Mouse (Mus musculus): ENCODE measurements around the gene Etl4. TPM values are rescaled to one million over a fixed set of nuclear protein-coding genes. Genes with fewer than 3 reads are reported as not detected.
A peak's percentile ranks its signal among the peaks of the same experiment; 100 is the strongest.

Etl4 gene
- polyA plus RNA-seq (2012; rRNA removed) (2.0 and 2.3 TPM in 2 replicates), polyA plus RNA-seq (2014; fragmentation: Nextera tagmentation; extraction: Ambion mirVana) (2.2 and 3.1 TPM in 2 replicates)

GRCm38 (mm10) chr2:19909171-19909899, at the start of gene Etl4:
Etl4 (plus strand) TSS chr2:19909780.
- DNase-seq (ENCODE audit: low read depth in 3 of 3, low spot score in 3 of 3) (no peak), ATAC-seq (ENCODE audit: insufficient read depth) (no peak)
- TF ChIP-seq CTCF (IDR thresholded peaks at IDR 0.05; ENCODE audit: low read depth) (peak; percentile 36; the same call in 1 of the 2 replicates), EP300 (IDR thresholded peaks at IDR 0.05; ENCODE audit: low read depth) (no peak)
- no peak within 1 kb of the TSS for H3K4me3 ChIP-seq (ENCODE audit: insufficient read depth in 1 of 2, low read depth in 2 of 2, low read length in 2 of 2)
- H3K4me1 ChIP-seq (replicated peaks; ENCODE audit: control insufficient read depth in 2 of 2, insufficient read depth in 2 of 2, low read length in 1 of 2), result no peaks in the 10 kb centered on the region
- H3K27ac ChIP-seq, result no peak within 1 kb of the TSS
- no peaks in the 10 kb centered on the region for H3K9me3 ChIP-seq (ENCODE audit: control insufficient read depth, low read length)
- H3K27me3 ChIP-seq (ENCODE audit: control insufficient read depth, insufficient read depth, low read length), result peaks cover 19% of the 10 kb centered on the region
- WGBS (ENCODE audit: insufficient replicate concordance), result 1% methylated on average over 37 of the region's 37 CpGs
- H3K9ac ChIP-seq (replicated peaks), result no peak within 1 kb of the TSS
- H3K36me3 ChIP-seq (replicated peaks; ENCODE audit: control insufficient read depth, insufficient read depth, low read depth), result no peaks in the 10 kb centered on the region
- H3K4me2 ChIP-seq (ENCODE audit: low read depth), result peak within 1 kb of the TSS; percentile 15; the same call in 1 of the 2 replicates

- Histone ChIP-seq H3K36me3 (replicated peaks; ENCODE audit: control insufficient read depth, insufficient read depth, low read depth) (no peaks in the 10 kb centered on the region), H3K4me3 (ENCODE audit: insufficient read depth in 1 of 2, low read depth in 2 of 2, low read length in 2 of 2) (no peak overlapping the region), H3K27me3 (ENCODE audit: control insufficient read depth, insufficient read depth, low read length) (no peaks in the 10 kb centered on the region), H3K9me3 (ENCODE audit: control insufficient read depth, low read length) (no peaks in the 10 kb centered on the region), H3K27ac (no peak overlapping the region), H3K4me1 (replicated peaks; ENCODE audit: control insufficient read depth in 2 of 2, insufficient read depth in 2 of 2, low read length in 1 of 2) (no peaks in the 10 kb centered on the region), H3K9ac (replicated peaks) (no peak overlapping the region), H3K4me2 (ENCODE audit: low read depth) (no peak overlapping the region)
- no peak for DNase-seq (ENCODE audit: low read depth in 3 of 3, low spot score in 3 of 3)
- TF ChIP-seq EP300 (IDR thresholded peaks at IDR 0.05; ENCODE audit: low read depth) (no peak), CTCF (IDR thresholded peaks at IDR 0.05; ENCODE audit: low read depth) (no peak)
- ATAC-seq (ENCODE audit: insufficient read depth), result no peak
These were observed 40.4 kb upstream of the Etl4 start for GRCm38 (mm10) chr2:19869167-19869566.

- Histone ChIP-seq H3K27me3 (ENCODE audit: control insufficient read depth, insufficient read depth, low read length) (no peaks in the 10 kb centered on the region), H3K36me3 (replicated peaks; ENCODE audit: control insufficient read depth, insufficient read depth, low read depth) (no peaks in the 10 kb centered on the region), H3K4me1 (replicated peaks; ENCODE audit: control insufficient read depth in 2 of 2, insufficient read depth in 2 of 2, low read length in 1 of 2) (no peaks in the 10 kb centered on the region), H3K9ac (replicated peaks) (no peak overlapping the region), H3K4me3 (ENCODE audit: insufficient read depth in 1 of 2, low read depth in 2 of 2, low read length in 2 of 2) (no peak overlapping the region), H3K9me3 (ENCODE audit: control insufficient read depth, low read length) (no peaks in the 10 kb centered on the region), H3K27ac (no peak overlapping the region), H3K4me2 (ENCODE audit: low read depth) (no peak overlapping the region)
- ATAC-seq (ENCODE audit: insufficient read depth) (no peak), DNase-seq (ENCODE audit: low read depth in 3 of 3, low spot score in 3 of 3) (no peak)
- TF ChIP-seq EP300 (IDR thresholded peaks at IDR 0.05; ENCODE audit: low read depth) (no peak), CTCF (IDR thresholded peaks at IDR 0.05; ENCODE audit: low read depth) (no peak)
- WGBS (ENCODE audit: insufficient replicate concordance), result 70% methylated on average over 1 of the region's 1 CpGs
These were observed 37.7 kb upstream of the Etl4 start for GRCm38 (mm10) chr2:19871881-19872280.

DNA sequence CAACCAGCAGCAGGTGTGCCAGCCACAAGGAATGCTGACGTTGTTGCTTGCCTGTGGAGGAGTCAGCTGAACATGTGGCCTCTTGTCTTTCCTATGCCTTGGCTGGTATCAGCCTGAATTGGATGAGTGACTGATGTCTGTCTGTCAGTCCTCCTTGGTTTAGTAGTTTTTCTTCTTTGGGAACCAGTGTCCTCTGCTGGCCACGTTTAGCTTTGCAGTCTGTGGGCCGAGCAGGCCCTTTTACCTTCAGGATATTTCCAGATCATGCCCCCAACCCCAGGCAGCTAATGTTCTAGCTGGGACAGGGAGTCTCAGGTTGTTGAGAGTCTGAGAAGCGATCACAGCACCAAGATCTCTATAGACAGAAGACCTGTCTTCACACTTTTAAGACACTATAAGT, 18.7 kb upstream of the Etl4 start:
- Histone ChIP-seq H3K4me2 (ENCODE audit: low read depth) (no peak overlapping the region), H3K9me3 (ENCODE audit: control insufficient read depth, low read length) (no peaks in the 10 kb centered on the region), H3K4me1 (replicated peaks; ENCODE audit: control insufficient read depth in 2 of 2, insufficient read depth in 2 of 2, low read length in 1 of 2) (no peaks in the 10 kb centered on the region), H3K27ac (no peak overlapping the region), H3K4me3 (ENCODE audit: insufficient read depth in 1 of 2, low read depth in 2 of 2, low read length in 2 of 2) (no peak overlapping the region), H3K36me3 (replicated peaks; ENCODE audit: control insufficient read depth, insufficient read depth, low read depth) (no peaks in the 10 kb centered on the region), H3K9ac (replicated peaks) (no peak overlapping the region), H3K27me3 (ENCODE audit: control insufficient read depth, insufficient read depth, low read length) (no peaks in the 10 kb centered on the region)
- 24% methylated on average over 4 of the region's 4 CpGs for whole genome bisulfite sequencing (ENCODE audit: insufficient replicate concordance)
- TF ChIP-seq EP300 (IDR thresholded peaks at IDR 0.05; ENCODE audit: low read depth) (no peak), CTCF (IDR thresholded peaks at IDR 0.05; ENCODE audit: low read depth) (peak; percentile 36)
- ATAC-seq (ENCODE audit: insufficient read depth) (no peak), DNase-seq (ENCODE audit: low read depth in 3 of 3, low spot score in 3 of 3) (no peak)

- no peak overlapping the region for H3K4me3 ChIP-seq (ENCODE audit: insufficient read depth in 1 of 2, low read depth in 2 of 2, low read length in 2 of 2)
- H3K9ac ChIP-seq (replicated peaks), result no peak overlapping the region
- TF ChIP-seq EP300 (IDR thresholded peaks at IDR 0.05; ENCODE audit: low read depth) (no peak), CTCF (IDR thresholded peaks at IDR 0.05; ENCODE audit: low read depth) (no peak)
- 2% methylated on average over 31 of the region's 31 CpGs for WGBS (ENCODE audit: insufficient replicate concordance)
- no peak for DNase-seq (ENCODE audit: low read depth in 3 of 3, low spot score in 3 of 3)
- no peak overlapping the region; the same call in 1 of the 2 replicates for H3K4me2 ChIP-seq (ENCODE audit: low read depth)
- no peaks in the 10 kb centered on the region for H3K9me3 ChIP-seq (ENCODE audit: control insufficient read depth, low read length)
- H3K27me3 ChIP-seq (ENCODE audit: control insufficient read depth, insufficient read depth, low read length), result peaks cover 19% of the 10 kb centered on the region
- no peak overlapping the region for H3K27ac ChIP-seq
- H3K36me3 ChIP-seq (replicated peaks; ENCODE audit: control insufficient read depth, insufficient read depth, low read depth), result no peaks in the 10 kb centered on the region
- no peak for ATAC-seq (ENCODE audit: insufficient read depth)
- H3K4me1 ChIP-seq (replicated peaks; ENCODE audit: control insufficient read depth in 2 of 2, insufficient read depth in 2 of 2, low read length in 1 of 2), result no peaks in the 10 kb centered on the region
These were observed 560 bp downstream of the Etl4 start for GRCm38 (mm10) chr2:19909900-19910780.

Data from liver, embryonic 14.5 days (tissue).